Mouse (Mus musculus) hindbrain, embryonic 14.5 days (tissue): Measurements from ENCODE around the gene Osm. TPM values are rescaled to one million over a fixed set of nuclear protein-coding genes. Genes with fewer than 3 reads are reported as not detected.

Source experiments
- ATAC-seq: fragments of 200-750 bp; cut with Nextera tagmentation; 2 replicates; pipeline ENCODE4 v1.8.0; 2017; ENCODE audit warnings: moderate number of reproducible peaks, mild to moderate bottlenecking, moderate TSS enrichment, moderate library complexity; ENCODE audit not compliant: low FRiP score
- DNase-seq: peaks from one replicate; pipeline ENCODE4 v3.0.0-alpha.2; 2015; ENCODE audit warnings: low spot score
- H3K27ac ChIP-seq: fragments of 300-500 bp; sonication (generic); 2 replicates; pipeline ENCODE4 v1.5.1; 2014; ENCODE audit warnings: mild to moderate bottlenecking, moderate library complexity
- H3K27me3 ChIP-seq: fragments of 300-500 bp; sonication (generic); 2 replicates; pipeline ENCODE4 v1.6.1; 2014; ENCODE audit warnings: mild to moderate bottlenecking, low read length, mixed read lengths; ENCODE audit not compliant: control insufficient read depth, insufficient read depth
- H3K36me3 ChIP-seq: fragments of 300-500 bp; sonication (generic); replicated peaks from 2 replicates; pipeline ENCODE4 v1.6.1; 2014; ENCODE audit not compliant: control insufficient read depth, insufficient read depth
- H3K4me1 ChIP-seq: fragments of 300-500 bp; sonication (generic); replicated peaks from 2 replicates; pipeline ENCODE4 v1.6.1; 2014; ENCODE audit warnings: antibody characterized with exemption, low read length, mixed read lengths; ENCODE audit not compliant: control insufficient read depth, insufficient read depth
- H3K4me2 ChIP-seq: fragments of 300-500 bp; sonication (generic); replicated peaks from 2 replicates; pipeline ENCODE4 v1.6.1; 2014; ENCODE audit warnings: mild to moderate bottlenecking, moderate library complexity
- H3K4me3 ChIP-seq: fragments of 300-500 bp; sonication (generic); replicated peaks from 2 replicates; pipeline ENCODE4 v1.5.1; 2014; ENCODE audit warnings: mild to moderate bottlenecking, low read length
- H3K9ac ChIP-seq: fragments of 300-500 bp; sonication (generic); 2 replicates; pipeline ENCODE4 v1.6.1; 2014
- H3K9me3 ChIP-seq: fragments of 300-500 bp; sonication (generic); 2 replicates; pipeline ENCODE4 v1.6.1; 2016; ENCODE audit warnings: low read length; ENCODE audit not compliant: control insufficient read depth
- WGBS: fragments of 180-500 bp; shearing (Covaris S2); extraction: QIAGEN DNeasy Blood & Tissue Kit; methylation state at CpG from one replicate; pipeline ENCODE4 v1.1.7; 2014; 5-methylcytosine and 5-hydroxymethylcytosine counted together
- polyA plus RNA-seq: library from polyadenylated mRNA; unstranded; fragments of >200 nt; fragmentation: Nextera tagmentation; extraction: Ambion mirVana; gene quantifications from 2 replicates; pipeline ENCODE4 v1.2.1, GENCODE M21; 2014

Osm gene
- polyA plus RNA-seq, 1 experiment from 2014 or later = not detected

GRCm38 (mm10) chr11:4247201-4247959, 11.2 kb downstream of the Osm start:
- Histone ChIP-seq H3K4me1 (no peaks in the 10 kb centered on the region), H3K4me2 (no peak overlapping the region), H3K36me3 (no peaks in the 10 kb centered on the region), H3K9ac (no peak overlapping the region), H3K4me3 (no peak overlapping the region), H3K27ac (no peak overlapping the region), H3K9me3 (no peaks in the 10 kb centered on the region), H3K27me3 (no peaks in the 10 kb centered on the region)
- DNase-seq (no peak), ATAC-seq (no peak)
- 81% methylated on average over 14 of the region's 14 CpGs for WGBS

GRCm38 (mm10) chr11:4249151-4249550, 12.9 kb downstream of the Osm start:
- no peak overlapping the region for H3K4me2 ChIP-seq
- no peak for ATAC-seq
- H3K27me3 ChIP-seq = no peaks in the 10 kb centered on the region
- no peak overlapping the region for H3K9ac ChIP-seq
- no peaks in the 10 kb centered on the region for H3K4me1 ChIP-seq
- WGBS = 94% methylated on average over 3 of the region's 3 CpGs
- no peak overlapping the region for H3K4me3 ChIP-seq
- H3K27ac ChIP-seq = no peak overlapping the region
- DNase-seq = no peak
- no peaks in the 10 kb centered on the region for H3K36me3 ChIP-seq
- no peaks in the 10 kb centered on the region for H3K9me3 ChIP-seq

- 81% methylated on average over 7 of the region's 7 CpGs for WGBS
- Histone ChIP-seq H3K27ac (no peak overlapping the region), H3K9me3 (no peaks in the 10 kb centered on the region), H3K9ac (no peak overlapping the region), H3K4me1 (no peaks in the 10 kb centered on the region), H3K4me3 (no peak overlapping the region), H3K4me2 (no peak overlapping the region), H3K27me3 (no peaks in the 10 kb centered on the region), H3K36me3 (no peaks in the 10 kb centered on the region)
- DNase-seq (no peak), ATAC-seq (no peak)
Measured at GRCm38 (mm10) chr11:4250290-4250689, 14.1 kb downstream of the Osm start.

- no peak overlapping the region for H3K4me2 ChIP-seq
- 89% methylated on average over 3 of the region's 3 CpGs for WGBS
Measured at GRCm38 (mm10) chr11:4251376-4251775, 15.2 kb downstream of the Osm start.

GRCm38 (mm10) chr11:4252886-4253285, 16.7 kb downstream of the Osm start:
- Histone ChIP-seq H3K9me3 (no peaks in the 10 kb centered on the region), H3K27ac (no peak overlapping the region), H3K9ac (no peak overlapping the region), H3K27me3 (no peaks in the 10 kb centered on the region), H3K4me2 (no peak overlapping the region), H3K36me3 (no peaks in the 10 kb centered on the region), H3K4me1 (no peaks in the 10 kb centered on the region), H3K4me3 (no peak overlapping the region)
- 71% methylated on average over 2 of the region's 2 CpGs for WGBS
- ATAC-seq (no peak), DNase-seq (no peak)

More at GRCm38 (mm10) chr11:4251376-4251775, 15.2 kb downstream of the Osm start:
- no peaks in the 10 kb centered on the region for H3K27me3 ChIP-seq
- ATAC-seq (no peak), DNase-seq (no peak)
- no peak overlapping the region for H3K27ac ChIP-seq
- no peak overlapping the region for H3K9ac ChIP-seq
- H3K9me3 ChIP-seq = no peaks in the 10 kb centered on the region
- H3K4me1 ChIP-seq = no peaks in the 10 kb centered on the region
- H3K36me3 ChIP-seq = no peaks in the 10 kb centered on the region
- H3K4me3 ChIP-seq = no peak overlapping the region

GRCm38 (mm10) chr11:4256846-4257607, 20.8 kb downstream of the Osm start, which contains the start of gene Lif:
TSS of gene Lif (plus strand) at chr11:4257557.
- no peak within 1 kb of the TSS for H3K27ac ChIP-seq
- 71% methylated on average over 11 of the region's 11 CpGs for WGBS
- no peaks in the 10 kb centered on the region for H3K9me3 ChIP-seq
- no peak within 1 kb of the TSS for H3K4me3 ChIP-seq
- no peaks in the 10 kb centered on the region for H3K36me3 ChIP-seq
- DNase-seq (no peak), ATAC-seq (0 out of 2 replicates have a peak, but pooled peaks have one; percentile 17)
- peak within 1 kb of the TSS; percentile 25; the same call in 1 of the 2 replicates for H3K9ac ChIP-seq
- 0 out of 2 replicates have a peak, but pooled peaks cover 3% of the 10 kb centered on the region for H3K4me1 ChIP-seq
- no peaks in the 10 kb centered on the region for H3K27me3 ChIP-seq
- no peak within 1 kb of the TSS for H3K4me2 ChIP-seq

GRCm38 (mm10) chr11:4257756-4258155, 21.5 kb downstream of the Osm start:
- Histone ChIP-seq H3K9ac (no peak overlapping the region), H3K27ac (no peak overlapping the region), H3K36me3 (no peaks in the 10 kb centered on the region), H3K9me3 (no peaks in the 10 kb centered on the region), H3K4me2 (no peak overlapping the region), H3K4me3 (no peak overlapping the region), H3K27me3 (no peaks in the 10 kb centered on the region), H3K4me1 (0 out of 2 replicates have a peak, but pooled peaks cover 3% of the 10 kb centered on the region)
- ATAC-seq (no peak), DNase-seq (no peak)
- WGBS = 69% methylated on average over 5 of the region's 5 CpGs

GRCm38 (mm10) chr11:4258657-4259082, 22.4 kb downstream of the Osm start:
- H3K27ac ChIP-seq = no peak overlapping the region
- H3K9me3 ChIP-seq = no peaks in the 10 kb centered on the region
- 2% methylated on average over 7 of the region's 7 CpGs for WGBS
- DNase-seq (peak; percentile 93), ATAC-seq (peak; percentile 61)
- no peaks in the 10 kb centered on the region for H3K36me3 ChIP-seq
- peak overlapping the region; percentile 25; the same call in 1 of the 2 replicates for H3K9ac ChIP-seq
- no peaks in the 10 kb centered on the region for H3K27me3 ChIP-seq
- H3K4me2 ChIP-seq = peak overlapping the region; percentile 45
- 0 out of 2 replicates have a peak, but pooled peaks cover 3% of the 10 kb centered on the region for H3K4me1 ChIP-seq
- no peak overlapping the region for H3K4me3 ChIP-seq

GRCm38 (mm10) chr11:4260463-4261187, 24.4 kb downstream of the Osm start:
- no peak overlapping the region for H3K4me2 ChIP-seq
- peak; percentile 38 for DNase-seq
- peaks cover 16% of the 10 kb centered on the region for H3K27me3 ChIP-seq
- no peak overlapping the region for H3K4me3 ChIP-seq
- H3K9me3 ChIP-seq = no peaks in the 10 kb centered on the region
- no peak for ATAC-seq
- H3K36me3 ChIP-seq = no peaks in the 10 kb centered on the region
- no peak overlapping the region for H3K27ac ChIP-seq
- no peak overlapping the region for H3K9ac ChIP-seq
- 29% methylated on average over 14 of the region's 14 CpGs for WGBS
- H3K4me1 ChIP-seq = 0 out of 2 replicates have a peak, but pooled peaks cover 3% of the 10 kb centered on the region
